Mouse (Mus musculus) hindbrain, embryonic 12.5 days (tissue): ENCODE measurements around the gene Setd3. TPM values are rescaled to one million over a fixed set of nuclear protein-coding genes. Genes with fewer than 3 reads are reported as not detected.

Experiments used
- ATAC-seq: fragments of 200-750 bp; cut with Nextera tagmentation; 2 replicates; pipeline ENCODE4 v1.8.0; 2017; ENCODE audit warnings: moderate TSS enrichment; ENCODE audit not compliant: low FRiP score
- H3K27ac ChIP-seq: fragments of 300-500 bp; sonication (generic); 2 replicates; pipeline ENCODE4 v1.5.1; 2016; ENCODE audit warnings: mild to moderate bottlenecking
- H3K27me3 ChIP-seq: fragments of 300-500 bp; sonication (generic); 2 replicates; pipeline ENCODE4 v1.6.1; 2016; ENCODE audit warnings: mild to moderate bottlenecking
- H3K36me3 ChIP-seq: fragments of 300-500 bp; sonication (generic); 2 replicates; pipeline ENCODE4 v1.6.1; 2016; ENCODE audit warnings: mild to moderate bottlenecking
- H3K4me1 ChIP-seq: fragments of 300-500 bp; sonication (generic); 2 replicates; pipeline ENCODE4 v1.6.1; 2016
- H3K4me2 ChIP-seq: fragments of 300-500 bp; sonication (generic); replicated peaks from 2 replicates; pipeline ENCODE4 v1.6.1; 2016; ENCODE audit warnings: mild to moderate bottlenecking
- H3K4me3 ChIP-seq: fragments of 300-500 bp; sonication (generic); 2 replicates; pipeline ENCODE4 v1.5.1; 2016; ENCODE audit warnings: mild to moderate bottlenecking
- H3K9ac ChIP-seq: fragments of 300-500 bp; sonication (generic); 2 replicates; pipeline ENCODE4 v1.6.1; 2016; ENCODE audit warnings: mild to moderate bottlenecking, moderate library complexity
- H3K9me3 ChIP-seq: fragments of 300-500 bp; sonication (generic); replicated peaks from 2 replicates; pipeline ENCODE4 v1.6.1; 2016; ENCODE audit warnings: mild to moderate bottlenecking
- WGBS: fragments of 180-500 bp; shearing (Covaris S2); methylation state at CpG from one replicate; pipeline ENCODE4 v1.1.7; 2016; 5-methylcytosine and 5-hydroxymethylcytosine counted together
- polyA plus RNA-seq: library from polyadenylated mRNA; unstranded; fragments of >200 nt; fragmentation: Nextera tagmentation; extraction: Ambion mirVana; gene quantifications from 2 replicates; pipeline ENCODE4 v1.2.1, GENCODE M21; 2016

Setd3 gene
- polyA plus RNA-seq, 1 experiment from 2014 or later: 108 TPM

- peaks cover 7% of the 10 kb centered on the region for H3K4me1 ChIP-seq
- WGBS: 77% methylated on average over 18 of the region's 18 CpGs
Observed at GRCm38 (mm10) chr12:108098201-108098980, 80.7 kb downstream of the Setd3 start.

DNA sequence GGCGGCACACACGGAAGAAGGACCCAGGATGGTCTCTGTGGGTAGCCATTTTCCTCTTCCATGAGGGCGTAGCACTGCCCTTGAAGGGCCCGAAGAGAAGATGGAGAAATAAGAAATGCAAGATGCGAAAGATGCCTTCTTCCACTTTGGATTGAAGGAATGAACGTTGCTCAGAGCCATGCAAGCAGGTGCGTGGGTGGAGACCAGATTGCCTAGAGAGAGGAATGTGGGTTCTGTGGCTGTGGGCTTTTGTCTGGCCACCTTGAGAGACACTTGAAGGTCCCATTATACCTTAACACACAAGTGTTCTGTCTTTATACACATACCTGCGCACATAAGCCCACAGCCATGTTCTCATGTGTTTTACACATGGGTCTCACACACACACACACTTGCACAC, 81.5 kb downstream of the Setd3 start:
- Histone ChIP-seq H3K27ac (no peak overlapping the region), H3K4me2 (no peak overlapping the region), H3K9ac (no peak overlapping the region), H3K4me1 (peaks cover 7% of the 10 kb centered on the region), H3K27me3 (no peaks in the 10 kb centered on the region), H3K4me3 (no peak overlapping the region), H3K36me3 (no peaks in the 10 kb centered on the region), H3K9me3 (no peaks in the 10 kb centered on the region)
- WGBS: 93% methylated on average over 8 of the region's 8 CpGs
- no peak for ATAC-seq

More at GRCm38 (mm10) chr12:108098201-108098980, 80.7 kb downstream of the Setd3 start:
- no peak for ATAC-seq
- Histone ChIP-seq H3K27me3 (no peaks in the 10 kb centered on the region), H3K9ac (no peak overlapping the region), H3K9me3 (no peaks in the 10 kb centered on the region), H3K36me3 (no peaks in the 10 kb centered on the region), H3K4me2 (no peak overlapping the region), H3K4me3 (no peak overlapping the region), H3K27ac (no peak overlapping the region)

GRCm38 (mm10) chr12:108088253-108088652, 90.9 kb downstream of the Setd3 start:
- Histone ChIP-seq H3K9ac (no peak overlapping the region), H3K36me3 (no peaks in the 10 kb centered on the region), H3K4me3 (no peak overlapping the region), H3K27ac (no peak overlapping the region), H3K27me3 (no peaks in the 10 kb centered on the region), H3K9me3 (no peaks in the 10 kb centered on the region), H3K4me1 (0 out of 2 replicates have a peak, but pooled peaks cover 2% of the 10 kb centered on the region), H3K4me2 (no peak overlapping the region)
- ATAC-seq: no peak
- 70% methylated on average over 9 of the region's 9 CpGs for WGBS

GRCm38 (mm10) chr12:108087489-108087888, 91.6 kb downstream of the Setd3 start:
- Histone ChIP-seq H3K9me3 (no peaks in the 10 kb centered on the region), H3K4me3 (no peak overlapping the region), H3K4me1 (0 out of 2 replicates have a peak, but pooled peaks cover 2% of the 10 kb centered on the region), H3K27ac (no peak overlapping the region), H3K36me3 (no peaks in the 10 kb centered on the region), H3K27me3 (no peaks in the 10 kb centered on the region), H3K9ac (no peak overlapping the region), H3K4me2 (no peak overlapping the region)
- no peak for ATAC-seq
- 79% methylated on average over 2 of the region's 2 CpGs for WGBS

GRCm38 (mm10) chr12:108078122-108078752, 100.9 kb downstream of the Setd3 start:
- WGBS: 76% methylated on average over 10 of the region's 10 CpGs
- H3K4me1 ChIP-seq: no peaks in the 10 kb centered on the region
- H3K27ac ChIP-seq: no peak overlapping the region
- no peaks in the 10 kb centered on the region for H3K27me3 ChIP-seq
- no peak overlapping the region for H3K9ac ChIP-seq
- H3K9me3 ChIP-seq: no peaks in the 10 kb centered on the region
- no peaks in the 10 kb centered on the region for H3K36me3 ChIP-seq
- no peak overlapping the region for H3K4me3 ChIP-seq
- no peak for ATAC-seq
- no peak overlapping the region for H3K4me2 ChIP-seq

DNA sequence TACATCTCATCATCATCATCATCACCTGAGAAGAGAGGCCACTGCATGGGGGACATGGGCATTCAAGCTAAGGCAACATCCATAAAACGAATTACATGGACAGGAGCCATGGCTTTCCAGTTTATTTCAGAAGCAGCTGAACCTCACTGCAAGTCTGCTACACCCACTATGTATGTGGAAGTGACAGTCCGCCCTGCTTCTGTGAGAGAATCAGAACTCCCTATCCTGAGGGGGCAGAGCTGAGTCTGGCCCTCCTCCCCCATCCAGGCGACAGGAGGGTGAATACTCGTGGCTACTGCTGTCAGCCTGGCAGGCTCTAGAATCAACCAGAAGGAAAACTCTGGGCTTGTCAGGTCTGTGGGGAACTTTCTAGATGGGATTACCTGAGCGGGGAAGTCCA, 106.2 kb downstream of the Setd3 start:
- no peak overlapping the region for H3K9ac ChIP-seq
- 67% methylated on average over 5 of the region's 5 CpGs for WGBS
- no peak overlapping the region for H3K27ac ChIP-seq
- H3K4me3 ChIP-seq: no peak overlapping the region
- H3K4me2 ChIP-seq: no peak overlapping the region
- ATAC-seq: no peak
- peaks cover 8% of the 10 kb centered on the region for H3K4me1 ChIP-seq
- H3K36me3 ChIP-seq: no peaks in the 10 kb centered on the region
- no peaks in the 10 kb centered on the region for H3K9me3 ChIP-seq
- H3K27me3 ChIP-seq: no peaks in the 10 kb centered on the region

DNA sequence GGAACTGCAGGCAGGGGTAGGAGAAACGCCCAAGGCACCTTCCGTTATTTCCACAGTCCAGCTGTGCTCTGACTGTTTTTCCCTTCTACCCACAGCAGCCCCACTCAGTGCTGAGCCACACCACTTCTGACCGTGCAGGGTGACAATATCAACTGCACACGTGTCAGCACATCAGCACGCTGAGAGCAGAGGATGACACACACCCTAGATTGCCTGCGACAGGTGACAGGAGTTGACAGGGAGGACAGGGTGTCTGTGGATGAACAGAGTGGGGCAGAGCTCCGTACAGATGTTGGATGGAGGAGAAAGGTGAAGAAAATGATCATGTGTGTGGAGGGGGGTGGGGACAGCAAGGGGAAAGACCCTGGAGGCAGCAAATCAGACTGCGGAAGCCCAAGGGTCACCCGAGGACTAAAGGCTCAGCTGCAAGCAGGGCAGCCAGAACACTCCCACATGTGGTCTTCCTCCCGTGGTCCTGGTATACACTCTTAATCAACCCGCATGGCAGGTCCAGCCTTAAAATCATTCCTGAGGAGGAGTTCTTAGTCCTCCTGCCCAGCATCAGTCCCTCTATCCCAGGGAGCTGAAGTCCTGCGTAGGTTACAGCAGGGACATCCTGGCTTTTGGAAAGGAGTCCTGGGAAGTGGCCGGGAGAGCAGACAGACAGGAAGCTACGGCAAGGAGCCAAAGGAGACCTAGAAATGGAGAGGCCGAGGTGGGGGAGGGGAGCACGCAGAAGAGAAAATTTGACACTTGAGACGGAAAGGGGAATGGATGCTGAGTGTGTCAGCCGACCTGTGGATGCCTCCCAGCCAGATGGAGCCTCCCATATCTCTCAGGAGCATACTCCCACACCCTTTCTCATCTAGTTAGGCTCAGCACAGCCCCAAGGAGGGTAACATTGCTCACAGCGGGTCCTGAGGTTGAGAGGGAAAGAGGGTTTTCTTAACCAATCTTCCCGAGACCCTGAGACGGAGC, 108.1 kb downstream of the Setd3 start:
- no peak overlapping the region for H3K4me3 ChIP-seq
- no peak overlapping the region for H3K9ac ChIP-seq
- 60% methylated on average over 21 of the region's 21 CpGs for WGBS
- H3K27ac ChIP-seq: no peak overlapping the region
- ATAC-seq: no peak
- peaks cover 8% of the 10 kb centered on the region for H3K4me1 ChIP-seq
- H3K9me3 ChIP-seq: no peaks in the 10 kb centered on the region
- no peaks in the 10 kb centered on the region for H3K36me3 ChIP-seq
- H3K4me2 ChIP-seq: no peak overlapping the region
- H3K27me3 ChIP-seq: no peaks in the 10 kb centered on the region

DNA sequence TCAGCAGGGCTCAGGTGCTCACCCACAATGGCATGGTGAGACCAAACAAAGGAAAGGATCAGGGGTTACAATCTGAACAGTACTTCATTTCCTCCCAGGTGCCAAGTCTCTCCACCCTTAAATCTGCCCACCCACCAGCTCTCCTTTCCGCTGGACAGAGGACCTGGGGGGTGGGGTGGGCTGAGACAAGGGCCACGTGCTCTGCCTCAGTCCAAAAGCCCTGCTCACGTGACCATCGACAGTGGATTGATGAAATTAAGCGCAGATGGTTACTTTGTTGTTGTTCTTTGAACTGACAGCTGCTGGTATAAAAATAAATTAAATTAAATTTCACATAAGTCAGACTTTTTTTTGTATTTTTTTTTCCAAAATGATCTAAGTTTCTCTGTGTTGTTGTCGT, 109.6 kb downstream of the Setd3 start:
- ATAC-seq: no peak
- Histone ChIP-seq H3K36me3 (no peaks in the 10 kb centered on the region), H3K4me3 (no peak overlapping the region), H3K4me2 (no peak overlapping the region), H3K4me1 (peaks cover 11% of the 10 kb centered on the region), H3K9ac (no peak overlapping the region), H3K27me3 (no peaks in the 10 kb centered on the region), H3K9me3 (no peaks in the 10 kb centered on the region), H3K27ac (no peak overlapping the region)
- 64% methylated on average over 6 of the region's 6 CpGs for WGBS

- H3K27ac ChIP-seq: no peak overlapping the region
- H3K9me3 ChIP-seq: no peaks in the 10 kb centered on the region
- no peaks in the 10 kb centered on the region for H3K36me3 ChIP-seq
- no peaks in the 10 kb centered on the region for H3K27me3 ChIP-seq
- ATAC-seq: no peak
- no peak overlapping the region for H3K4me2 ChIP-seq
- H3K4me1 ChIP-seq: peaks cover 18% of the 10 kb centered on the region
- no peak overlapping the region for H3K4me3 ChIP-seq
- no peak overlapping the region for H3K9ac ChIP-seq
- WGBS: 75% methylated on average over 13 of the region's 13 CpGs
Observed at GRCm38 (mm10) chr12:108067811-108068375, 111.2 kb downstream of the Setd3 start.

DNA sequence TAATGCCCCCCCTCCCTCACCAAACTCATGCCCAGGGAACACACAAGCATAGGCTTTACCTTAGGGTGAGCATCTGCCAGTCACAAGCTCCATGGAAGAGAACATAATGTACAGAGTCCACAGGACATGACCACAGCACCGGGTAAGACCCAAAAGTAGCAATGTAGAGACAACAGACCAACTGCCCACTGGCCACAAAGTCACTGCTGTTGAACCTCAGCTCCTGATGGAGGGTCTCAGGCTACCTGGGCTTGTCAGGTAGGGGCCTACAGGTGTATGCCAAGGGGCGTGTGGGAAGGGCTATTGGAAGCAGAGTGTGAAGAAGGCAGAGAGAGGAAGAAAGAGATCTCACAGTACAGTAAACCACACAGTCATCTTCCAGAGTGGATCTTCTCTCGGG, 111.9 kb downstream of the Setd3 start:
- Histone ChIP-seq H3K27me3 (no peaks in the 10 kb centered on the region), H3K4me1 (peaks cover 18% of the 10 kb centered on the region), H3K9me3 (no peaks in the 10 kb centered on the region), H3K27ac (no peak overlapping the region), H3K4me3 (no peak overlapping the region), H3K36me3 (no peaks in the 10 kb centered on the region), H3K4me2 (no peak overlapping the region), H3K9ac (no peak overlapping the region)
- ATAC-seq: no peak
- 91% methylated on average over 3 of the region's 3 CpGs for WGBS

DNA sequence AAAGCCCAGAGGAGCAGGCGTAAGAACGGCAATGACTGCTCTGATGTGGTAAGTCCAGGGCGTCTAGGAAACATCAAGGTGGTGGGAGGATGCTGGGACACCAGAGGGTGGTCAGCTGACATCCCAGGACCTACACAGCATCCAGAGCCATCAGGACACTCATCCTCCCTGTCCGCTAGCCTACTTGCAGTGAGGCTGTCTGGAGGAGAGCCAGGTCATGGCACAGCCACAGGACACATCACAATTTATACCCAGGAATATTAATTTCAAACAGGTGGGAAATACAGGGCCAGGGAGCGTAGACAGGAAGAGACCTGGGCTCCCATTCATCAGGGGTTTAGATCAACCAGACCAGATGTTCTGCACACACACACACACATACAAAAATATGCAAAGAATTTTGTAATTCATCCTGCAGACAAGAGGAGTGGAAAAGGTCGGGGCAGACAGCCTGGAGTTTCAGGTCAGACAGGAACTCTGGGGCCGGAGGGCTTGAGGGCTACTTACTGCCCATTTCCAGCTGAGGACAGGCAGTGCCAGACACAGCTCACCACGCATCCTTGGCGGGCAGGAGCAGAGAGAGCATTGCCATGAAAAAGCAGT, 114.6 kb downstream of the Setd3 start:
- Histone ChIP-seq H3K27me3 (no peaks in the 10 kb centered on the region), H3K4me1 (peaks cover 10% of the 10 kb centered on the region), H3K9me3 (no peaks in the 10 kb centered on the region), H3K4me3 (no peak overlapping the region), H3K9ac (no peak overlapping the region), H3K36me3 (no peaks in the 10 kb centered on the region), H3K27ac (no peak overlapping the region), H3K4me2 (no peak overlapping the region)
- no peak for ATAC-seq
- WGBS: 49% methylated on average over 9 of the region's 9 CpGs
